Mouse (Mus musculus): ENCODE results near the gene Larp1. TPM values are rescaled to one million over a fixed set of nuclear protein-coding genes. Genes with fewer than 3 reads are reported as not detected.

Larp1 gene
- 4.3 and 4.8 TPM in 2 replicates for polyA plus RNA-seq (2021; fragmentation: Nextera tagmentation)
- long read RNA-seq, experiment 1, partial matches to known transcripts = 1 of 22 reads
- long read RNA-seq, experiment 1, other reads (novel, unspliced or antisense) = 21 of 22 reads
- long read RNA-seq, experiment 2, partial matches to known transcripts = 0 of 20 reads
- long read RNA-seq, experiment 2, other reads (novel, unspliced or antisense) = 20 of 20 reads

GRCm38 (mm10) chr11:58009051-58009515, at the start of gene Larp1:
Gene Larp1 (plus strand): TSS chr11:58009064.

GRCm38 (mm10) chr11:58093021-58093528, 84.2 kb downstream of the Larp1 start, which contains the start of gene Gm12248:
Gene Gm12248 (minus strand): TSS chr11:58093134.

GRCm38 (mm10) chr11:58103697-58104306, 94.9 kb downstream of the Larp1 start, which contains the start of gene Cnot8:
Gene Cnot8 (plus strand): TSS chr11:58104153.

Other genes with a start within 250 kb of the Larp1 start
- gene Sap30l, start 207.4 kb upstream of the Larp1 start, polyA plus RNA-seq (2021; fragmentation: Nextera tagmentation) = 5.0 and 9.8 TPM in 2 replicates
- gene Hand1, start 176.2 kb upstream of the Larp1 start, polyA plus RNA-seq (2021; fragmentation: Nextera tagmentation) = not detected in 2 replicates
- not detected in 2 replicates for gene Gm12248, start 84.1 kb downstream of the Larp1 start, polyA plus RNA-seq (2021; fragmentation: Nextera tagmentation)
- gene Cnot8, start 95.1 kb downstream of the Larp1 start, polyA plus RNA-seq (2021; fragmentation: Nextera tagmentation) = 58.3 and 62.3 TPM in 2 replicates
- 3.4 and 4.7 TPM in 2 replicates for gene Gemin5, start 159.5 kb downstream of the Larp1 start, polyA plus RNA-seq (2021; fragmentation: Nextera tagmentation)
- 95.3 and 108 TPM in 2 replicates for gene Mrpl22, start 162.6 kb downstream of the Larp1 start, polyA plus RNA-seq (2021; fragmentation: Nextera tagmentation)
- 7.1 and 8.1 TPM in 2 replicates for gene Igtp, start 190.5 kb downstream of the Larp1 start, polyA plus RNA-seq (2021; fragmentation: Nextera tagmentation)
- 1.2 and 1.6 TPM in 2 replicates for gene Irgm2, start 190.6 kb downstream of the Larp1 start, polyA plus RNA-seq (2021; fragmentation: Nextera tagmentation)

Measured in left cerebral cortex, adult 6 months (tissue).